Mouse (Mus musculus) megakaryocyte, embryonic 14.5 days (primary cell): Measurements from ENCODE around the gene Rrp36.

ENCODE experiments used
- FLI1 ChIP-seq: IDR thresholded peaks from 2 replicates; pipeline ENCODE4 v1.6.1; 2012; ENCODE audit warnings: low read length, inconsistent platforms, mixed read lengths
- GATA1 ChIP-seq: IDR thresholded peaks from 3 replicates; pipeline ENCODE4 v1.6.1; 2012; ENCODE audit warnings: mixed read lengths, low read length, inconsistent platforms, borderline replicate concordance

GRCm38 (mm10) chr17:46685913-46686312 lies 11.8 kb upstream of the Rrp36 start:
- TF ChIP-seq GATA1 (no peak), FLI1 (no peak)
